Mouse (Mus musculus) lung, adult 2 months (tissue): ENCODE data around the gene Reep1.

ENCODE experiments used
- CTCF ChIP-seq: fragments of 200-500 bp; IDR thresholded peaks from 2 replicates; pipeline ENCODE4 v1.5.1; 2011; ENCODE audit warnings: mild to moderate bottlenecking, low read length, control low read depth; ENCODE audit not compliant: insufficient read depth
- POLR2A ChIP-seq: fragments of 200-500 bp; IDR thresholded peaks from 2 replicates; pipeline ENCODE4 v1.6.1; 2011; ENCODE audit warnings: low read depth, mild to moderate bottlenecking, control low read depth, low read length, borderline replicate concordance; ENCODE audit errors: extremely low read depth

GRCm38 (mm10) chr6:71836811-71837210 lies 129.4 kb downstream of the Reep1 start:
- TF ChIP-seq CTCF = no peak
- TF ChIP-seq POLR2A = no peak
